Mouse (Mus musculus): ENCODE measurements around the gene Gm13277.
"Not testable (repeated sequence)": the region's sequence is repeated elsewhere in the genome, so short reads cannot be mapped to it uniquely, and the experiment has no call there.

Gm13277 gene

GRCm38 (mm10) chr4:88788402-88788801 is at the start of gene Gm13277:
TSS of gene Gm13277 (plus strand) at chr4:88788632.
- in situ Hi-C loops (cut with MboI; ENCODE audit: low sequenced_read_pairs) = not testable (repeated sequence)

GRCm38 (mm10) chr4:88739036-88739435 is 49.4 kb upstream of the Gm13277 start:
- in situ Hi-C loops (cut with MboI; ENCODE audit: low sequenced_read_pairs) = no loop called here

- in situ Hi-C loops (cut with MboI; ENCODE audit: low sequenced_read_pairs) = no loop called here
Observed at GRCm38 (mm10) chr4:88741426-88741825, 47.0 kb upstream of the Gm13277 start.

GRCm38 (mm10) chr4:88742771-88743371 is 45.6 kb upstream of the Gm13277 start:
- in situ Hi-C loops (cut with MboI; ENCODE audit: low sequenced_read_pairs) = no loop called here

GRCm38 (mm10) chr4:88744207-88744606 is 44.2 kb upstream of the Gm13277 start:
- in situ Hi-C loops (cut with MboI; ENCODE audit: low sequenced_read_pairs) = no loop called here

- in situ Hi-C loops (cut with MboI; ENCODE audit: low sequenced_read_pairs) = no loop called here
Observed at GRCm38 (mm10) chr4:88749926-88750325, 38.5 kb upstream of the Gm13277 start.

- in situ Hi-C loops (cut with MboI; ENCODE audit: low sequenced_read_pairs) = not testable (repeated sequence)
Observed at GRCm38 (mm10) chr4:88754818-88755340, 33.6 kb upstream of the Gm13277 start, which contains the start of gene Gm13271. TSS of gene Gm13271 (plus strand) at chr4:88754868.

GRCm38 (mm10) chr4:88756581-88757513 is 31.6 kb upstream of the Gm13277 start:
- in situ Hi-C loops (cut with MboI; ENCODE audit: low sequenced_read_pairs) = not testable (repeated sequence)

- in situ Hi-C loops (cut with MboI; ENCODE audit: low sequenced_read_pairs) = not testable (repeated sequence)
Observed at GRCm38 (mm10) chr4:88757628-88758031, 30.8 kb upstream of the Gm13277 start.

- in situ Hi-C loops (cut with MboI; ENCODE audit: low sequenced_read_pairs) = not testable (repeated sequence)
Observed at GRCm38 (mm10) chr4:88758751-88759150, 29.7 kb upstream of the Gm13277 start.

- in situ Hi-C loops (cut with MboI; ENCODE audit: low sequenced_read_pairs) = not testable (repeated sequence)
Observed at GRCm38 (mm10) chr4:88759610-88760268, 28.7 kb upstream of the Gm13277 start, which contains the start of gene Gm13283. TSS of gene Gm13283 (plus strand) at chr4:88760119.

- in situ Hi-C loops (cut with MboI; ENCODE audit: low sequenced_read_pairs) = not testable (repeated sequence)
Observed at GRCm38 (mm10) chr4:88760431-88760830, 28.0 kb upstream of the Gm13277 start.

GRCm38 (mm10) chr4:88761776-88762175 is 26.7 kb upstream of the Gm13277 start:
- in situ Hi-C loops (cut with MboI; ENCODE audit: low sequenced_read_pairs) = not testable (repeated sequence)

- in situ Hi-C loops (cut with MboI; ENCODE audit: low sequenced_read_pairs) = not testable (repeated sequence)
Observed at GRCm38 (mm10) chr4:88762341-88762740, 26.1 kb upstream of the Gm13277 start.

GRCm38 (mm10) chr4:88763384-88764018 is 24.9 kb upstream of the Gm13277 start:
- in situ Hi-C loops (cut with MboI; ENCODE audit: low sequenced_read_pairs) = not testable (repeated sequence)

- in situ Hi-C loops (cut with MboI; ENCODE audit: low sequenced_read_pairs) = not testable (repeated sequence)
Observed at GRCm38 (mm10) chr4:88773534-88773933, 14.9 kb upstream of the Gm13277 start, which contains the start of gene Gm13290. TSS of gene Gm13290 (plus strand) at chr4:88773834.

- in situ Hi-C loops (cut with MboI; ENCODE audit: low sequenced_read_pairs) = not testable (repeated sequence)
Observed at GRCm38 (mm10) chr4:88776622-88777021, 11.8 kb upstream of the Gm13277 start, which contains the start of gene Gm13289. TSS of gene Gm13289 (plus strand) at chr4:88776922.

GRCm38 (mm10) chr4:88779550-88779949 is 8.9 kb upstream of the Gm13277 start, which contains the start of gene Gm13272:
TSS of gene Gm13272 (plus strand) at chr4:88779850.
- in situ Hi-C loops (cut with MboI; ENCODE audit: low sequenced_read_pairs) = not testable (repeated sequence)

- in situ Hi-C loops (cut with MboI; ENCODE audit: low sequenced_read_pairs) = not testable (repeated sequence)
Observed at GRCm38 (mm10) chr4:88780320-88780719, 8.1 kb upstream of the Gm13277 start.

GRCm38 (mm10) chr4:88781831-88782230 is 6.6 kb upstream of the Gm13277 start, which contains the start of gene Ifnz:
TSS of gene Ifnz (plus strand) at chr4:88782131.
- in situ Hi-C loops (cut with MboI; ENCODE audit: low sequenced_read_pairs) = not testable (repeated sequence)
